Mouse (Mus musculus): ENCODE measurements around the gene Ddx25. TPM values are rescaled to one million over a fixed set of nuclear protein-coding genes. Genes with fewer than 3 reads are reported as not detected.

The Ddx25 gene
- 24.8 and 25.4 TPM in 2 replicates for polyA plus RNA-seq (2015; fragmentation: Nextera tagmentation; extraction: Ambion mirVana)

DNA sequence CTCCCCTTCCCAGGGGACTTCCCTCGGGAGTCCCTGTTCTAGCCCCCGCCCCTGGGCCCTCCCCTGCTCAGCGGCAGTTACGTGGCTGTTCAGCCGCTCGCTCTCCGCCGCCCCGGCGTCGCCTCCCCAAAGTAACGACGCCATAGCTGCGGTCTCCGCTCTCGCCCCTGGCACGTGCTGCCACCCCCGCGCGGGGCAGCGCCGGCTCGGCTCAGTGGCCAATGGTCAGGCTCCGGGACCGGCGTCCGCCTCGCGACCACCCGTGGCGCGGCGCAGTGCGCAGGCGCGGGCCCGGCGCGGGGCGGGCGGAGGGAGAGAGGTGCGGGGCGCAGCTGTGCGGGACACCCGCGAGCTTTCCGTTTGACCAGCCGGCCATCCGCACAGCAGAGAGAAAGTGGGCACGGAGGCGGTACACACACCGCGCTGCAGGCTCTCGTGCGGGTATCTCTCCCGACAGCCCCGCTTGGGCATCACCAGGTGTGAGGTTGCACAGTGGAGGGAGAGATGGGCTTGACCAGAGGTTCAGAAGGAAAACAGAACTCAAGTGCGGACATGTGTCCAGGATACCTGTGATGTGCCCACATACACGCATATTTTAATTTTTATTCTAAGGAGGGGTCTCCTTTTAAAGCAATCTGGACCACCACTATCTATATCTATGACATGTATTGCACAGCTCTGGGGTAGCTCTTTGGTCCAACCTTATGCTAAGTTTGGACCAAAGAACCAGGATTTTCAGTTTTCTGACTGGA is at the start of gene Ddx25, which contains the start of gene Pus3:
Gene Ddx25 (minus strand): TSS at position 272 of the 752 bp plus-strand sequence.
Gene Pus3 (plus strand): TSS at position 339 of the 752 bp plus-strand sequence.

DNA sequence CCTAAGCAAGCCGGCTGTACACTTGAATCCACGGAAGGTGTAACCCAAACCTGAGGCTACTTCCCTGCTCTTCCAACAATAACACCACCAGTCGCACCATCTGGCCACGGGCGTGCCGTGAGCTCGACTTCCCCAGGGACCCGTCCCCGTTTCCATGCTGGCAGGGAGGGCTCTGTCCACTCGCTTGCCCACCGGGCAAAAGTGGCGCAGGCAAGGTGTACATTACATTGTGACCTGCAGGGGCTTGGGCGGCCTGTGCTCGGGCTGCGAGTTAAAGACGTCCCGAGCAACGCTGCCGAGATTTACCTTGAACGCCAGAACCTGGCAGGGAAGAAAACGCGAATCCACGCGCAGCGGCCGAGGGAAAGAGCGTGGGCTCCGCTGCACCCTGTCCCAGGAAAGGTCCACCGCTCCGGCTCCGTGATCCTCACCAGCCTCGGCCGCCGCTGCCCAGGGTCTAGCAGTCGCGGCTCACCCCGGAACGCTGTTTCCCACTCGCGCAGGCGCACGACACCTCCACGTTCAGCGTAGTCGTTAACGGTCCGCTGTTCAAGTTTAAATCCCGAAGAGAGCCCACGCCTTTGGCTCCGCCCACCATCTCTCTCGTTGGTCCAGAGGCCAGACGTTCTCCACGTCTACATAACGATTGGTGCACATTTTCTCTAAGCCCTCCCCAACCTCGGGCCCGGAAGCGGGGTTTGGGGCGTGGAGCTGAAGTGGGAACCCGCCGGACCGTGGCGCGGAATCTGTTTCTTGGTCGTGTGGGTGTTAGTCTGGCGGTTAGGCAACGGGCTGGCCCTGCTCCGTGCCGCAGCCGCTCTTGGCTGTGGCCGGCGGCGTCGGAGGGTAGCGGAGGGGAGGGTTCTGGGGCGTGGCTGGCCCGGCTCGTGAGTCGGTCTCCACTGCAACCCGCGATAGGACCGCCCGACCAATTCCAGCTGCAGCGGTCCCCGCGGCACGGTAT is 11.5 kb upstream of the Ddx25 start, which contains the start of the genes Pate2 and Hyls1:
Gene Pate2 (plus strand): TSS at position 714 of the 964 bp plus-strand sequence.
Gene Hyls1 (minus strand): TSS at position 828 of the 964 bp plus-strand sequence.

DNA sequence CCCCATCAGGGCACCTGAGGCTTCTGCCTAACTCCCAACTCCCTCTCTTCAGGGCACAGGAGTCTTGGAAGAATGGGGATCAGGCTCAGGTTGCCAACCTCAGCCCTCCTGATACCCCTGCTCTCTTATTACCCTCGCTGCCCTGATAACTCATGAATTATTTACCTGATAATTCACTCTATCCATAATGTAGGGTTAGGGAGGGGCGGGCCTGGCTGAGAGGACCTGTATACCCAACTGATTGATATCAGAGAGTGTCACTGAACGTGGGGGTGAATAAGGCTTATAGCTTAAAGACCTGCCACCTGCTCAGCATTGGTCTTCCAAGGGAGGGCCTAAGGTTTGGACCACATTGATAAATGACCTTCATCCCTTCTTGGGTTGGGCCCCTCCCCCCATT is 40.2 kb downstream of the Ddx25 start, which contains the start of gene Gm1113:
Gene Gm1113 (minus strand): TSS at position 101 of the 400 bp plus-strand sequence.

Other genes with a start within 250 kb of the Ddx25 start
- gene Cdon, start 137.4 kb downstream of the Ddx25 start, polyA plus RNA-seq (2015; fragmentation: Nextera tagmentation; extraction: Ambion mirVana), result 1.3 and 1.8 TPM in 2 replicates
- gene Gm1113, start 40.3 kb downstream of the Ddx25 start, polyA plus RNA-seq (2015; fragmentation: Nextera tagmentation; extraction: Ambion mirVana), result not detected in 2 replicates
- gene Pus3, start 67 bp upstream of the Ddx25 start, polyA plus RNA-seq (2015; fragmentation: Nextera tagmentation; extraction: Ambion mirVana), result 12.1 and 12.5 TPM in 2 replicates
- 0.65 and 0.93 TPM in 2 replicates for gene Pate2, start 11.8 kb upstream of the Ddx25 start, polyA plus RNA-seq (2015; fragmentation: Nextera tagmentation; extraction: Ambion mirVana)
- gene Hyls1, start 11.9 kb upstream of the Ddx25 start, polyA plus RNA-seq (2015; fragmentation: Nextera tagmentation; extraction: Ambion mirVana), result 9.9 and 10.3 TPM in 2 replicates
- not detected in 2 replicates for gene Pate4, start 53.4 kb upstream of the Ddx25 start, polyA plus RNA-seq (2015; fragmentation: Nextera tagmentation; extraction: Ambion mirVana)
- gene Pate3, start 89.7 kb upstream of the Ddx25 start, polyA plus RNA-seq (2015; fragmentation: Nextera tagmentation; extraction: Ambion mirVana), result not detected in 2 replicates
- gene Pate1, start 128.9 kb upstream of the Ddx25 start, polyA plus RNA-seq (2015; fragmentation: Nextera tagmentation; extraction: Ambion mirVana), result not detected in 2 replicates
- gene Gm17677, start 182.5 kb upstream of the Ddx25 start, polyA plus RNA-seq (2015; fragmentation: Nextera tagmentation; extraction: Ambion mirVana), result not detected in 2 replicates
- gene Gm17727, start 219.6 kb upstream of the Ddx25 start, polyA plus RNA-seq (2015; fragmentation: Nextera tagmentation; extraction: Ambion mirVana), result not detected in 2 replicates
- gene Gm27235, start 231.6 kb upstream of the Ddx25 start, polyA plus RNA-seq (2015; fragmentation: Nextera tagmentation; extraction: Ambion mirVana), result not detected in 2 replicates
- not detected in 2 replicates for gene D730048I06Rik, start 231.6 kb upstream of the Ddx25 start, polyA plus RNA-seq (2015; fragmentation: Nextera tagmentation; extraction: Ambion mirVana)

Measured in neural tube, postnatal 0 days (tissue).